Mouse (Mus musculus) neural tube, embryonic 12.5 days (tissue): ENCODE results near the gene Trim63. TPM values are rescaled to one million over a fixed set of nuclear protein-coding genes. Genes with fewer than 3 reads are reported as not detected.
"Not testable (repeated sequence)": the region's sequence is repeated elsewhere in the genome, so short reads cannot be mapped to it uniquely, and the experiment has no call there.

ENCODE experiments used
- ATAC-seq: fragments of 200-750 bp; cut with Nextera tagmentation; 2 replicates; pipeline ENCODE4 v1.8.0; 2017; ENCODE audit warnings: low read depth, mild to moderate bottlenecking, moderate TSS enrichment, moderate library complexity; ENCODE audit not compliant: low FRiP score
- H3K27ac ChIP-seq: fragments of 300-500 bp; sonication (generic); 2 replicates; pipeline ENCODE4 v1.5.1; 2016
- H3K27me3 ChIP-seq: fragments of 300-500 bp; sonication (generic); replicated peaks from 2 replicates; pipeline ENCODE4 v1.6.1; 2016; ENCODE audit warnings: mild to moderate bottlenecking
- H3K36me3 ChIP-seq: fragments of 300-500 bp; sonication (generic); 2 replicates; pipeline ENCODE4 v1.6.1; 2016; ENCODE audit warnings: mild to moderate bottlenecking
- H3K4me1 ChIP-seq: fragments of 300-500 bp; sonication (generic); 2 replicates; pipeline ENCODE4 v1.6.1; 2016
- H3K4me2 ChIP-seq: fragments of 300-500 bp; sonication (generic); replicated peaks from 2 replicates; pipeline ENCODE4 v1.6.1; 2016; ENCODE audit warnings: mild to moderate bottlenecking
- H3K4me3 ChIP-seq: fragments of 300-500 bp; sonication (generic); 2 replicates; pipeline ENCODE4 v1.5.1; 2016
- H3K9ac ChIP-seq: fragments of 300-500 bp; sonication (generic); 2 replicates; pipeline ENCODE4 v1.6.1; 2016; ENCODE audit warnings: mild to moderate bottlenecking
- H3K9me3 ChIP-seq: fragments of 300-500 bp; sonication (generic); 2 replicates; pipeline ENCODE4 v1.6.1; 2016; ENCODE audit warnings: mild to moderate bottlenecking
- WGBS: fragments of 180-500 bp; shearing (Covaris S2); methylation state at CpG from one replicate; pipeline ENCODE4 v1.1.7; 2016; 5-methylcytosine and 5-hydroxymethylcytosine counted together
- polyA plus RNA-seq: library from polyadenylated mRNA; unstranded; fragments of >200 nt; fragmentation: Nextera tagmentation; extraction: Ambion mirVana; gene quantifications from 2 replicates; pipeline ENCODE4 v1.2.1, GENCODE M21; 2016

Trim63 gene
- polyA plus RNA-seq: 2.1 and 2.9 TPM in 2 replicates

DNA sequence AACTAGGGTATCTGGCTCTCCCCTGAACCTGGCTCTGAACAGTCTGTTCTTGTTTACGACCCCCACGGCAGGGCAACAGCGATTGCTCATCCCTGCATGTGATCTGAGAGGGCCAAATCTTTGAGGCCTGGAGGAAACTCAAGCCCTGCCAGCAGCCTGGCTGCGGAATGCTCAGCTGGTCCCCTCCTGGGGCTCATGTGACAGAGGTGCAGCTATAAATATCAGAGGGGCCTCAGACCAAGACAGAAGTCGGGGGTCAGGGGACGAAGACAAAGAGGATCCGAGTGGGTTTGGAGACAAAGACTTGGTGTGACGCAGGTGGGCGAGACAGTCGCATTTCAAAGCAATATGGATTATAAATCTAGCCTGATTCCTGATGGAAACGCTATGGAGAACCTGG, at the start of gene Trim63:
Trim63 (plus strand) TSS at position 245 of the 400 bp plus-strand sequence.
- peak within 1 kb of the TSS; percentile 14; the same call in 1 of the 2 replicates for H3K4me2 ChIP-seq
- no peak within 1 kb of the TSS for H3K4me3 ChIP-seq
- WGBS: 15% methylated on average over 11 of the region's 11 CpGs
- no peaks in the 10 kb centered on the region for H3K27me3 ChIP-seq
- no peak within 1 kb of the TSS for H3K27ac ChIP-seq
- H3K4me1 ChIP-seq: peaks cover 8% of the 10 kb centered on the region; the same call in 1 of the 2 replicates
- H3K9me3 ChIP-seq: peaks cover 3% of the 10 kb centered on the region; the same call in 1 of the 2 replicates
- no peak within 1 kb of the TSS for H3K9ac ChIP-seq
- no peak for ATAC-seq
- H3K36me3 ChIP-seq: no peaks in the 10 kb centered on the region

GRCm38 (mm10) chr4:134265860-134266585, 48.9 kb upstream of the Trim63 start:
- no peaks in the 10 kb centered on the region for H3K4me1 ChIP-seq
- H3K9ac ChIP-seq: no peak overlapping the region
- 53% methylated on average over 9 of the region's 9 CpGs for WGBS
- ATAC-seq: no peak
- no peaks in the 10 kb centered on the region for H3K36me3 ChIP-seq
- H3K27me3 ChIP-seq: no peaks in the 10 kb centered on the region
- no peaks in the 10 kb centered on the region for H3K9me3 ChIP-seq
- H3K4me3 ChIP-seq: no peak overlapping the region
- no peak overlapping the region for H3K27ac ChIP-seq
- H3K4me2 ChIP-seq: no peak overlapping the region

- H3K4me3 ChIP-seq: no peak overlapping the region
- H3K4me1 ChIP-seq: no peaks in the 10 kb centered on the region
- no peak overlapping the region for H3K9ac ChIP-seq
- no peaks in the 10 kb centered on the region for H3K27me3 ChIP-seq
- no peak overlapping the region for H3K27ac ChIP-seq
- no peak for ATAC-seq
- no peaks in the 10 kb centered on the region for H3K36me3 ChIP-seq
- 86% methylated on average over 19 of the region's 19 CpGs for WGBS
- no peaks in the 10 kb centered on the region for H3K9me3 ChIP-seq
- no peak overlapping the region for H3K4me2 ChIP-seq
Observed at GRCm38 (mm10) chr4:134268102-134268655, 46.7 kb upstream of the Trim63 start.

DNA sequence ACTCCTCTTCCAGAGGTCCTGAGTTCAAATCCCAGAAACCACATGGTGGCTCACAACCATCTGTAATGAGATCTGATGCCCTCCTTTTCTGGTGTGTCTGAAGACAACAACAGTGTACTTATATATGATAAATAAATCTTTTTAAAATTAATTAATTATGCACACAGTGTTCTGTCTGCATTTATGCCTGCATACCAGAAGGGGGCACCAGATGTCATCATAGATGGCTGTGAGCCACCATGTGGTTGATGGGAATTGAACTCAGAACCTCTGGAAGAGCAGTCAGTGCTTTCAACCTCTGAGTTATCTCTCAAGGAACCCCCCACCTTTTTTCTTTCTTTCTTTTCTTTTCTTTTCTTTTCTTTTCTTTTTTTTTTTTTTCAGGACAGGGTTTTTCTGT, 45.3 kb upstream of the Trim63 start:
- not testable (repeated sequence) for H3K9me3 ChIP-seq, H3K36me3 ChIP-seq, H3K4me1 ChIP-seq, H3K4me2 ChIP-seq, ATAC-seq, H3K27ac ChIP-seq, H3K27me3 ChIP-seq, H3K9ac ChIP-seq, H3K4me3 ChIP-seq

- 86% methylated on average over 7 of the region's 7 CpGs for WGBS
- Histone ChIP-seq H3K27ac (no peak overlapping the region), H3K4me1 (no peaks in the 10 kb centered on the region), H3K27me3 (no peaks in the 10 kb centered on the region), H3K4me2 (no peak overlapping the region), H3K4me3 (no peak overlapping the region), H3K9ac (no peak overlapping the region), H3K36me3 (peaks cover 9% of the 10 kb centered on the region), H3K9me3 (no peaks in the 10 kb centered on the region)
- ATAC-seq: no peak
Observed at GRCm38 (mm10) chr4:134271979-134272378, 42.9 kb upstream of the Trim63 start.

DNA sequence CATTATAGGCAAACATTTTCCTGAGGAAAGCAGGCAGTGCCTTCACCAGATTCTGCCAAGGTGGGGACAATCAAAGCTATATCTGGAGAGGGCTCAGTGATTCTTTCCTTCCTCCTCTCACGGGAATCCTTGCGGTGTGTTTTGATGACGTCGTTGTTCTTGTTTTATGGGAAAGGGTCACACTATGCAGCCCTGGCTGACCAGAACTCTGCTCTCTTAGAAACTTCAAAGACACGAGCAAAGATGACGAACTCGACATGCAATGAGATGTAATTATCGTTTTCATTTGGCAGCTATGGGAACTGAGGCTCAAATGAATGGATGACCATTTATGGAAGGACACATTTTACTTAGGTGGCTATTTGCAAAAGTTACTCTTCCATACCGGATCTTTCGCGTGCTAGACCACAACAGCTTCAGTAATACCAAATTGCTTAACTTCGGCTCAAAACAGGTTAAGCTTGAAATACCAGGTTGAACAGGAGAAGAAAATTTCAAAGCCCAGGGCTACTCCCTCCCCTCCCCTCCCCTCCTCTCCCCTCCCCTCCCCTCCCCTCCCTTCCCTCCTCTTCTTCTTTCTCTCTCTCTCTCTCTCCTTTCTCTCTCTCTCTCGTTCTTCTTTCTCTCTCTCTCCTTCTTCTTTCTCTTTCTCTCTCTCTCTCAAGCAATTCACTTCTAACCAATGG, 42.0 kb upstream of the Trim63 start:
- peaks cover 14% of the 10 kb centered on the region for H3K36me3 ChIP-seq
- 30% methylated on average over 12 of the region's 13 CpGs for WGBS
- H3K9ac ChIP-seq: no peak overlapping the region
- ATAC-seq: no peak
- H3K27ac ChIP-seq: no peak overlapping the region
- H3K4me2 ChIP-seq: peak overlapping the region; percentile 33
- H3K27me3 ChIP-seq: no peaks in the 10 kb centered on the region
- no peaks in the 10 kb centered on the region for H3K9me3 ChIP-seq
- no peak overlapping the region for H3K4me3 ChIP-seq
- no peaks in the 10 kb centered on the region for H3K4me1 ChIP-seq

- Histone ChIP-seq H3K9ac (no peak overlapping the region), H3K36me3 (peaks cover 20% of the 10 kb centered on the region), H3K4me2 (peak overlapping the region; percentile 33), H3K27me3 (no peaks in the 10 kb centered on the region), H3K27ac (no peak overlapping the region), H3K4me3 (no peak overlapping the region), H3K4me1 (no peaks in the 10 kb centered on the region), H3K9me3 (no peaks in the 10 kb centered on the region)
- 8% methylated on average over 14 of the region's 14 CpGs for WGBS
- ATAC-seq: no peak
Observed at GRCm38 (mm10) chr4:134273417-134274345, 41.2 kb upstream of the Trim63 start.

DNA sequence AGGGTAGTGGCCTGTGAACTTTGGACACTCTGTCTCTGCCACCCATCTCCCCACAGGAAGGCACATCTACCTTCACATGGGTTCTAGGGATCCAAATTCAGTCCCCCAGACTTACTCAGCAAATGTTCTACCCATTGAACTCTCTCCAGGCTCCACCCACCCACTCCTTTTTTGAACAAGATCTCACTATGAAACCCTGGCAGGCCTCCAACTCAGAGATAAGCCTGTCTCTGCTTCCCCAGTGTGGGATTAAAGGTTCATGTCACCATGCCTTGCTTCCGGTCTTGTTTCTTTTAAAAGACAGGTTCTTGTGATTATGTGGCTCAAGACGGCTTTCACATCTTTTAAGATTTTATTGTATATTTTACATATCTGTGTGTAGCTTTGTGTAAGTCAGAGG, 30.0 kb upstream of the Trim63 start:
- Histone ChIP-seq H3K36me3 (peaks cover 40% of the 10 kb centered on the region), H3K27ac (no peak overlapping the region), H3K27me3 (no peaks in the 10 kb centered on the region), H3K9ac (no peak overlapping the region), H3K4me3 (no peak overlapping the region), H3K4me2 (no peak overlapping the region), H3K9me3 (no peaks in the 10 kb centered on the region), H3K4me1 (peaks cover 20% of the 10 kb centered on the region)
- 98% methylated on average over 2 of the region's 2 CpGs for WGBS
- ATAC-seq: no peak

DNA sequence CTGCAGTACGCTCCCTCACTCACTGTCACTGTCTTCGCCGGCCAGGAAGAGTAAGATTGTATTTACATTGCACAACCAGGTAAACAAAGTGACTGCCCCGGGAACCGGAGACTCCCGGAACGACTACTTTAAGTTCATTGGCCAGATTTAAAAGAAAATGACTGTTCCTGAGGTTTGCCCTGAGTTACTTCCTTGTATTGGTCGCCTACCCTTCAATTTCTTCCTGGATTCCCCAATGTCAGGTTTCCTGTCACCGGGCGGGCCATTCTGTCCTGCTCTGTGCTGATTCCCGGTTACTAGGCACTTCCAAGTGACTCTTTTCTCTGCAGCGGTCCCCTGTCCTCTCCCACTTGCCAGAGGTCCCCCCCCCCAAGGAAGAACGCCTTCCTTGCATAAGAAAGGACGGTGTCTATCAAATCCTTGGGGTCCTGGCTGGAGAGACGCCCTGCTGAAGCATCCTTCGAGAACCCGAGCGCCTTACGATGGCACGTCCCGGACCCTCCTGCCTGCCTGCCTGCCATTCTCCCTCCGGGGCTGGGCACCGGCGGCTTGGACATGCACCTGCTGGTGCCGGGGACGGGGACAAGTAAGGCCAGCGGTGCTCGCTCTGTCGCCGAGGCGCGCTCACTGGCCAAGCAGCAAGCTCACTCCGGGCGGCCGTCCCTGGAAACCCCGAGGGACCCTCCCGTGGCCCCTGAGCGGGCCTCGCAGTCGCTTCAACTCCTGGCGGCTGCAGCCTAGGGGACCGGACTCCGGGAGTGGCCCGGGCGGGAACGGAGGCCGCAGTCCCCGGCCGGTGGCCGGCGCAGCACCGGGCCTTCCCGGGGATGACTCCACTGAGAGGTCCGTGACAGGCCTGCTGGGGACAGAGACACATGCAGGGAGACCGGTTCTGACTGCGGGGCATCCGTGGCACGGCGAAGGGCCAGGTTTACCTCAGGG, 28.4 kb upstream of the Trim63 start:
- Histone ChIP-seq H3K36me3 (peaks cover 25% of the 10 kb centered on the region), H3K27me3 (no peaks in the 10 kb centered on the region), H3K27ac (peak overlapping the region; percentile 70), H3K4me1 (peaks cover 20% of the 10 kb centered on the region), H3K9ac (peak overlapping the region; percentile 97), H3K4me3 (peak overlapping the region; percentile 98), H3K9me3 (no peaks in the 10 kb centered on the region), H3K4me2 (peak overlapping the region; percentile 96)
- 2% methylated on average over 59 of the region's 59 CpGs for WGBS
- ATAC-seq: peak; percentile 28

- Histone ChIP-seq H3K4me3 (peak overlapping the region; percentile 98), H3K4me1 (peaks cover 20% of the 10 kb centered on the region), H3K9me3 (no peaks in the 10 kb centered on the region), H3K27ac (peak overlapping the region; percentile 100), H3K27me3 (no peaks in the 10 kb centered on the region), H3K4me2 (peak overlapping the region; percentile 96), H3K36me3 (peaks cover 20% of the 10 kb centered on the region), H3K9ac (peak overlapping the region; percentile 97)
- under 1% methylated on average over 57 of the region's 59 CpGs for WGBS
- ATAC-seq: peak; percentile 95
Observed at GRCm38 (mm10) chr4:134287168-134287564, 27.8 kb upstream of the Trim63 start.

GRCm38 (mm10) chr4:134287575-134288025, 27.3 kb upstream of the Trim63 start, which contains the start of gene Pdik1l:
TSS of gene Pdik1l (minus strand) at chr4:134287895.
- H3K4me2 ChIP-seq: peak within 1 kb of the TSS; percentile 96
- WGBS: under 1% methylated on average over 43 of the region's 43 CpGs
- H3K27ac ChIP-seq: peak within 1 kb of the TSS; percentile 100
- peaks cover 20% of the 10 kb centered on the region for H3K4me1 ChIP-seq
- peaks cover 15% of the 10 kb centered on the region for H3K36me3 ChIP-seq
- H3K4me3 ChIP-seq: peak within 1 kb of the TSS; percentile 98
- H3K27me3 ChIP-seq: no peaks in the 10 kb centered on the region
- ATAC-seq: peak; percentile 79
- peak within 1 kb of the TSS; percentile 97 for H3K9ac ChIP-seq
- H3K9me3 ChIP-seq: no peaks in the 10 kb centered on the region
